Mouse (Mus musculus) cortical plate, adult 2 months (tissue): ENCODE measurements around the gene Fam102a.

ENCODE experiments used
- CTCF ChIP-seq: fragments of 200-500 bp; IDR thresholded peaks from 2 replicates; pipeline ENCODE4 v1.5.1; 2011; ENCODE audit warnings: mild to moderate bottlenecking, control low read depth, low read length; ENCODE audit not compliant: insufficient read depth; ENCODE audit errors: extremely low read depth
- POLR2A ChIP-seq: fragments of 200-500 bp; IDR thresholded peaks from 2 replicates; pipeline ENCODE4 v1.6.1; 2011; ENCODE audit warnings: mild to moderate bottlenecking, low read length, control low read depth; ENCODE audit not compliant: insufficient read depth; ENCODE audit errors: extremely low read depth

- TF ChIP-seq CTCF (no peak), POLR2A (no peak)
These were observed 1.0 kb downstream of the Fam102a start for GRCm38 (mm10) chr2:32536086-32536633.
